Mouse (Mus musculus): ENCODE data around the gene Ttc1. TPM values are rescaled to one million over a fixed set of nuclear protein-coding genes. Genes with fewer than 3 reads are reported as not detected.

The Ttc1 gene
- polyA plus RNA-seq (2016; fragmentation: Nextera tagmentation; extraction: Ambion mirVana) = 77.5 and 79.4 TPM in 2 replicates

- H3K9ac ChIP-seq = peak within 1 kb of the TSS; percentile 79
- ATAC-seq (ENCODE audit: low FRiP score) = peak; percentile 98
- H3K4me3 ChIP-seq = peak within 1 kb of the TSS; percentile 64
- H3K27me3 ChIP-seq = no peaks in the 10 kb centered on the region
- 0 out of 2 replicates have a peak within 1 kb of the TSS, but pooled peaks have one; percentile 13 for H3K27ac ChIP-seq
- 4% methylated on average over 47 of the region's 47 CpGs for WGBS
- H3K9me3 ChIP-seq (replicated peaks) = no peaks in the 10 kb centered on the region
- peaks cover 23% of the 10 kb centered on the region for H3K36me3 ChIP-seq
- H3K4me2 ChIP-seq (replicated peaks) = peak within 1 kb of the TSS; percentile 90
- H3K4me1 ChIP-seq = peaks cover 9% of the 10 kb centered on the region
Observed at GRCm38 (mm10) chr11:43747233-43748226, at the start of gene Ttc1. TSS of gene Ttc1 (minus strand) at chr11:43748008.

GRCm38 (mm10) chr11:43795992-43796391, 48.2 kb upstream of the Ttc1 start:
- no peak overlapping the region for H3K9ac ChIP-seq
- 76% methylated on average over 8 of the region's 8 CpGs for WGBS

GRCm38 (mm10) chr11:43790446-43790845, 42.6 kb upstream of the Ttc1 start:
- Histone ChIP-seq H3K4me3 (no peak overlapping the region), H3K4me2 (replicated peaks) (no peak overlapping the region), H3K9ac (no peak overlapping the region), H3K36me3 (no peaks in the 10 kb centered on the region), H3K27ac (no peak overlapping the region), H3K9me3 (replicated peaks) (no peaks in the 10 kb centered on the region), H3K27me3 (no peaks in the 10 kb centered on the region), H3K4me1 (no peaks in the 10 kb centered on the region)
- WGBS = 93% methylated on average over 6 of the region's 6 CpGs
- ATAC-seq (ENCODE audit: low FRiP score) = no peak

More at GRCm38 (mm10) chr11:43795992-43796391, 48.2 kb upstream of the Ttc1 start:
- Histone ChIP-seq H3K27me3 (no peaks in the 10 kb centered on the region), H3K9me3 (replicated peaks) (no peaks in the 10 kb centered on the region), H3K36me3 (no peaks in the 10 kb centered on the region), H3K4me3 (no peak overlapping the region), H3K4me1 (no peaks in the 10 kb centered on the region), H3K4me2 (replicated peaks) (no peak overlapping the region), H3K27ac (no peak overlapping the region)
- ATAC-seq (ENCODE audit: low FRiP score) = no peak

- Histone ChIP-seq H3K4me2 (replicated peaks) (no peak overlapping the region), H3K27ac (no peak overlapping the region), H3K9ac (no peak overlapping the region), H3K4me3 (no peak overlapping the region), H3K36me3 (no peaks in the 10 kb centered on the region), H3K27me3 (no peaks in the 10 kb centered on the region), H3K4me1 (no peaks in the 10 kb centered on the region; the same call in 1 of the 2 replicates), H3K9me3 (replicated peaks) (no peaks in the 10 kb centered on the region)
- 19% methylated on average over 2 of the region's 2 CpGs for WGBS
- ATAC-seq (ENCODE audit: low FRiP score) = peak; percentile 58
Observed at GRCm38 (mm10) chr11:43783772-43784171, 36.0 kb upstream of the Ttc1 start.

GRCm38 (mm10) chr11:43783106-43783505, 35.3 kb upstream of the Ttc1 start:
- Histone ChIP-seq H3K4me3 (no peak overlapping the region), H3K4me2 (replicated peaks) (no peak overlapping the region), H3K9ac (no peak overlapping the region), H3K9me3 (replicated peaks) (no peaks in the 10 kb centered on the region), H3K4me1 (no peaks in the 10 kb centered on the region; the same call in 1 of the 2 replicates), H3K36me3 (no peaks in the 10 kb centered on the region), H3K27ac (no peak overlapping the region), H3K27me3 (no peaks in the 10 kb centered on the region)
- WGBS = 79% methylated on average over 5 of the region's 5 CpGs
- no peak for ATAC-seq (ENCODE audit: low FRiP score)

- H3K4me3 ChIP-seq = no peak overlapping the region
- peaks cover 9% of the 10 kb centered on the region for H3K4me1 ChIP-seq
- no peak for ATAC-seq (ENCODE audit: low FRiP score)
- H3K27me3 ChIP-seq = peaks cover 17% of the 10 kb centered on the region
- H3K4me2 ChIP-seq (replicated peaks) = no peak overlapping the region
- 80% methylated on average over 5 of the region's 5 CpGs for WGBS
- H3K9me3 ChIP-seq (replicated peaks) = no peaks in the 10 kb centered on the region
- H3K36me3 ChIP-seq = no peaks in the 10 kb centered on the region
- no peak overlapping the region for H3K27ac ChIP-seq
- no peak overlapping the region for H3K9ac ChIP-seq
Observed at GRCm38 (mm10) chr11:43779551-43779950, 31.7 kb upstream of the Ttc1 start.

GRCm38 (mm10) chr11:43776324-43776694, 28.5 kb upstream of the Ttc1 start:
- Histone ChIP-seq H3K27ac (no peak overlapping the region), H3K4me1 (peaks cover 9% of the 10 kb centered on the region), H3K27me3 (peaks cover 18% of the 10 kb centered on the region), H3K4me3 (peak overlapping the region; percentile 42), H3K9me3 (replicated peaks) (no peaks in the 10 kb centered on the region), H3K9ac (peak overlapping the region; percentile 49; the same call in 1 of the 2 replicates), H3K4me2 (replicated peaks) (peak overlapping the region; percentile 74), H3K36me3 (no peaks in the 10 kb centered on the region)
- ATAC-seq (ENCODE audit: low FRiP score) = peak; percentile 32; the same call in 1 of the 2 replicates
- 17% methylated on average over 8 of the region's 8 CpGs for WGBS

- peak overlapping the region; percentile 74 for H3K4me2 ChIP-seq (replicated peaks)
- ATAC-seq (ENCODE audit: low FRiP score) = peak; percentile 61
- no peaks in the 10 kb centered on the region for H3K36me3 ChIP-seq
- H3K4me3 ChIP-seq = peak overlapping the region; percentile 42
- H3K27me3 ChIP-seq = peaks cover 18% of the 10 kb centered on the region
- WGBS = 14% methylated on average over 57 of the region's 63 CpGs
- H3K9ac ChIP-seq = peak overlapping the region; percentile 49
- H3K4me1 ChIP-seq = peaks cover 9% of the 10 kb centered on the region
- H3K9me3 ChIP-seq (replicated peaks) = no peaks in the 10 kb centered on the region
- H3K27ac ChIP-seq = no peak overlapping the region
Observed at GRCm38 (mm10) chr11:43775469-43776323, 27.9 kb upstream of the Ttc1 start.

GRCm38 (mm10) chr11:43773725-43774124, 25.9 kb upstream of the Ttc1 start:
- ATAC-seq (ENCODE audit: low FRiP score) = no peak
- H3K4me1 ChIP-seq = peaks cover 9% of the 10 kb centered on the region
- H3K4me3 ChIP-seq = no peak overlapping the region
- H3K9ac ChIP-seq = no peak overlapping the region
- H3K4me2 ChIP-seq (replicated peaks) = no peak overlapping the region
- H3K9me3 ChIP-seq (replicated peaks) = no peaks in the 10 kb centered on the region
- 49% methylated on average over 5 of the region's 5 CpGs for WGBS
- H3K27ac ChIP-seq = no peak overlapping the region
- H3K36me3 ChIP-seq = no peaks in the 10 kb centered on the region
- H3K27me3 ChIP-seq = peaks cover 18% of the 10 kb centered on the region

GRCm38 (mm10) chr11:43770110-43770509, 22.3 kb upstream of the Ttc1 start:
- Histone ChIP-seq H3K9me3 (replicated peaks) (no peaks in the 10 kb centered on the region), H3K9ac (no peak overlapping the region), H3K27me3 (peaks cover 9% of the 10 kb centered on the region), H3K27ac (no peak overlapping the region), H3K36me3 (no peaks in the 10 kb centered on the region), H3K4me2 (replicated peaks) (no peak overlapping the region), H3K4me3 (no peak overlapping the region), H3K4me1 (no peaks in the 10 kb centered on the region; the same call in 1 of the 2 replicates)
- WGBS = 84% methylated on average over 4 of the region's 4 CpGs
- ATAC-seq (ENCODE audit: low FRiP score) = no peak

GRCm38 (mm10) chr11:43767749-43768148, 19.9 kb upstream of the Ttc1 start:
- H3K27ac ChIP-seq = no peak overlapping the region
- H3K36me3 ChIP-seq = no peaks in the 10 kb centered on the region
- no peaks in the 10 kb centered on the region; the same call in 1 of the 2 replicates for H3K4me1 ChIP-seq
- 0 out of 2 replicates have a peak overlapping the region, but pooled peaks have one; percentile 77 for H3K4me2 ChIP-seq (replicated peaks)
- H3K9ac ChIP-seq = no peak overlapping the region
- peaks cover 6% of the 10 kb centered on the region for H3K27me3 ChIP-seq
- 73% methylated on average over 11 of the region's 11 CpGs for WGBS
- no peak overlapping the region for H3K4me3 ChIP-seq
- no peak for ATAC-seq (ENCODE audit: low FRiP score)
- H3K9me3 ChIP-seq (replicated peaks) = no peaks in the 10 kb centered on the region

Data from hindbrain, embryonic 12.5 days (tissue).